Mouse (Mus musculus) stomach, embryonic 14.5 days (tissue): ENCODE data around the gene Spg11. TPM values are rescaled to one million over a fixed set of nuclear protein-coding genes. Genes with fewer than 3 reads are reported as not detected.

Experiments
- ATAC-seq: fragments of 200-750 bp; cut with Nextera tagmentation; 2 replicates; pipeline ENCODE4 v1.8.0; 2017; ENCODE audit warnings: low read depth, moderate TSS enrichment; ENCODE audit not compliant: insufficient number of reproducible peaks, insufficient read depth, low FRiP score
- H3K27ac ChIP-seq: fragments of 300-500 bp; sonication (generic); 2 replicates; pipeline ENCODE4 v1.5.1; 2014; ENCODE audit warnings: mild to moderate bottlenecking, low read length, moderate library complexity, mixed read lengths
- H3K27me3 ChIP-seq: fragments of 300-500 bp; sonication (generic); 2 replicates; pipeline ENCODE4 v1.6.1; 2014; ENCODE audit warnings: low read length, control low read depth, mixed read lengths; ENCODE audit not compliant: control insufficient read depth, insufficient read depth
- H3K36me3 ChIP-seq: fragments of 300-500 bp; sonication (generic); 2 replicates; pipeline ENCODE4 v1.6.1; 2014; ENCODE audit warnings: mild to moderate bottlenecking, control low read depth, low read length, moderate library complexity, mixed read lengths; ENCODE audit not compliant: control insufficient read depth, insufficient read depth
- H3K4me1 ChIP-seq: fragments of 300-500 bp; sonication (generic); 2 replicates; pipeline ENCODE4 v1.6.1; 2014; ENCODE audit warnings: low read length, control low read depth, mixed read lengths; ENCODE audit not compliant: control insufficient read depth, insufficient read depth
- H3K4me2 ChIP-seq: fragments of 300-500 bp; sonication (generic); replicated peaks from 2 replicates; pipeline ENCODE4 v1.6.1; 2014; ENCODE audit warnings: low read depth, low read length, control low read depth
- H3K4me3 ChIP-seq: fragments of 300-500 bp; sonication (generic); 2 replicates; pipeline ENCODE4 v1.5.1; 2014; ENCODE audit warnings: low read depth, low read length, control low read depth
- H3K9ac ChIP-seq: fragments of 300-500 bp; sonication (generic); replicated peaks from 2 replicates; pipeline ENCODE4 v1.6.1; 2014; ENCODE audit warnings: low read depth, mild to moderate bottlenecking, control low read depth, low read length, moderate library complexity, mixed read lengths
- H3K9me3 ChIP-seq: fragments of 300-500 bp; sonication (generic); 2 replicates; pipeline ENCODE4 v1.6.1; 2016; ENCODE audit warnings: low read depth, low read length, control low read depth; ENCODE audit not compliant: control insufficient read depth
- WGBS: fragments of 180-500 bp; shearing (Covaris S2); extraction: QIAGEN DNeasy Blood & Tissue Kit; methylation state at CpG from one replicate; pipeline ENCODE4 v1.1.7; 2014; 5-methylcytosine and 5-hydroxymethylcytosine counted together
- polyA plus RNA-seq: library from polyadenylated mRNA; unstranded; fragments of >200 nt; fragmentation: Nextera tagmentation; extraction: Ambion mirVana; gene quantifications from 2 replicates; pipeline ENCODE4 v1.2.1, GENCODE M21; 2014

Spg11 gene
- polyA plus RNA-seq, 1 experiment from 2014 or later: 15.5 TPM

DNA sequence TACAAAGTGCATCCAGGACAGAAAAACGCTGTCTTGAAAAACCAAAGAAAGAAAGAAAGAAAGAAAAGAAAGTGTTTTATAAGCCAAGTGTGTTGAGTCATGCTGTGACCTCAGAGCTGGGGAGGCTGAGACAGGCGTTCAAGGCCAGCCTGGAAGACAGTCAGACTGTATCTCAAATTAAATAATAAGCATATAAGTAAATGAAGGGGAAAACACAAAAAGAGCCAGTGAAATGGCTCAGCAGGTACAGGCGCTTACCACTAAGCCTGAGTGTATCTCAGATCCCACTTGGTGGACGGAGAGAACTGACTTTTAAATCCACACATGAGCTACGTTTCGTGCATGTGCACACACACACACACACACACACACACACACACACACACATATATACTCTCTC, 31.1 kb upstream of the Spg11 start:
- no peaks in the 10 kb centered on the region for H3K9me3 ChIP-seq
- no peak overlapping the region for H3K4me3 ChIP-seq
- H3K4me1 ChIP-seq: peaks cover 9% of the 10 kb centered on the region; the same call in 1 of the 2 replicates
- 91% methylated on average over 6 of the region's 6 CpGs for WGBS
- ATAC-seq: no peak
- H3K9ac ChIP-seq: no peak overlapping the region
- no peaks in the 10 kb centered on the region; the same call in 1 of the 2 replicates for H3K36me3 ChIP-seq
- no peaks in the 10 kb centered on the region for H3K27me3 ChIP-seq
- H3K27ac ChIP-seq: no peak overlapping the region
- H3K4me2 ChIP-seq: peak overlapping the region; percentile 56; the same call in 1 of the 2 replicates

DNA sequence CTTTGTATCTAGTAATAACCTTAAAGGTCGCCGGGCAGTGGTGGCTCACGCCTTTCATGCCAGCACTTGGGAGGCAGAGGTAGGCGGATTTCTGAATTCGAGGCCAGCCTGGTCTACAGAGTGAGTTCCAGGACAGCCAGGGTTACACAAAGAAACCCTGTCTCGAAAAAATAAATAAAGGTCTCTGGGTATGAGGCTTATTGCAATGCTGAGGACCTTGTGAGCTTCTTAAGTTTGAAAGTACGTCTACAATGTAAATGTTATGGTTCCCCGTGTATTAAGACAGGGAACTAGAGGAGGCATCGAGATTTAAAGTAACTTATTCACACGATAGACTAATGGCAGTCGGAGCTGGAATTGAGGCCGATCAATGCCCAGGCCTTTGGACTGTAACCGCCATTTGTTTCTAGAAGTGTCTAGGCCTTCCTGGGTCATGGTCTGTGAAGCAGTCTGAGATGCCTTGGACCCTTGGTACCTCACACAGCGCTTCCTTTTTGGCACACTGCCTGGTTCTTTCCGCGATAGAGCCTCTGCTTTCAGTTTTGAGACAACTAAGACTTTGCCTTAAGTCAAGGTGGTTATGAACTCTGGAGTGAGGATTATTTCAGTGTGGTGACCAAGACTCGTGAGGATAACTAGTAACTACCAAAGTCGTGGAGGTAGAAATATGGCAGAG, 30.2 kb upstream of the Spg11 start:
- ATAC-seq: 0 out of 2 replicates have a peak, but pooled peaks have one; percentile 14
- H3K4me3 ChIP-seq: peak overlapping the region; percentile 48
- no peaks in the 10 kb centered on the region for H3K9me3 ChIP-seq
- H3K4me1 ChIP-seq: peaks cover 9% of the 10 kb centered on the region; the same call in 1 of the 2 replicates
- H3K4me2 ChIP-seq: peak overlapping the region; percentile 56
- no peaks in the 10 kb centered on the region; the same call in 1 of the 2 replicates for H3K36me3 ChIP-seq
- H3K27me3 ChIP-seq: no peaks in the 10 kb centered on the region
- WGBS: 21% methylated on average over 18 of the region's 18 CpGs
- peak overlapping the region; percentile 55 for H3K9ac ChIP-seq
- peak overlapping the region; percentile 45; the same call in 1 of the 2 replicates for H3K27ac ChIP-seq

DNA sequence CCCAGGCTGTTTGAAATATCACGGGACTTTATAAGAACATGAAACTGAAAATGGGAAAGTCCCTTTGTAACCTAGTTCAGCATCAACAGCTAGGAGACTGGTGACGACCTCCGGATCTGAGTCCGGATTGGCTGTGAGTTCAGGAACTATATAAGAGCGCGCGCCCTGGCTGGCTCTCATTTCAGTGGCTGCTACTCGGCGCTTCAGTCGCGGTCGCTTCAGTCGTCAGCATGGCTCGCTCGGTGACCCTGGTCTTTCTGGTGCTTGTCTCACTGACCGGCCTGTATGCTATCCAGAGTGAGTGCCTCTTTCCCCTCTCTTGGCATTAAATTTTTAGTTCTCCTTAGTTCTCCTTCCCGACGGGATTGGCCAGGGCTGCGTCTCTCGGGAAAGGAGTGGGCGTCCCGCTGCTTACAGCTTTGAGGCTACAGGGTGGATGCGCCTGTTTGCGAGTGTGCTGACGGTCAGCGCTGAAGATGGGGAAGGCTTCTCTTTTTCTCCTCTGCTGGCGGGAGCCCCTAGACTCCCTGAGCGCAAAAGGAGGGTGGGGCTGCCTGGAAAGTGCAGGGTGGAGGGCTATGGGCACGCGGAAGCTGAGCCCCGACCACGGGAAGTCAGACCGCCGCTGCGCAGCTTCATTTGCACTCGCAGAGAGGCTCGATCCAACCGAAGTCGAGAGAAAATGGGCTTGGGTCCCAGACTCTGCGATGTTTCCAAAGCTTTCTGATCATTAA, 29.5 kb upstream of the Spg11 start, which contains the start of gene B2m:
TSS of gene B2m (plus strand) at position 179 of the 734 bp plus-strand sequence.
- ATAC-seq: peak; percentile 97
- WGBS: under 1% methylated on average over 39 of the region's 40 CpGs

DNA sequence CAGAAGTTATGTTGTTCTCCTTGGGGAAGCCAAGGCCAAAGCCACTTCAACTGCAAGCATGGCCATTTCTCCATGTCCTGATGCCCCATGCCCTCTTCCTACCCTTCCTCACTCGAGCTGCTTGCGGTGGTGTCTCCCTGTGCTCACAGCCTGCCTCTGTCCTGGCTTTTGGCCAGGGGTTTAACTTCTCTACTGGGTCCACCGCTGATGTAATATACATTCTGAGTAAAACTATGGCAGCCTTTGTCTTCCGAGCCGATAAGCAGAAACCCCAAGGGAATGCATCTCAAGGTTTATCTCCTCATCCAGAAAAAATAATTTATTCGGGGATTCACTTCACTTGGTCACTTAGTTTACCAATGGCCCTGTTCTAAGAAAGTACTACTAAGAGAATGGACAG, 28.5 kb upstream of the Spg11 start:
- no peaks in the 10 kb centered on the region for H3K9me3 ChIP-seq
- ATAC-seq: no peak
- H3K36me3 ChIP-seq: no peaks in the 10 kb centered on the region; the same call in 1 of the 2 replicates
- H3K4me3 ChIP-seq: no peak overlapping the region
- no peak overlapping the region for H3K27ac ChIP-seq
- H3K9ac ChIP-seq: no peak overlapping the region
- no peak overlapping the region for H3K4me2 ChIP-seq
- peaks cover 9% of the 10 kb centered on the region; the same call in 1 of the 2 replicates for H3K4me1 ChIP-seq
- no peaks in the 10 kb centered on the region for H3K27me3 ChIP-seq
- 66% methylated on average over 6 of the region's 6 CpGs for WGBS

More for the DNA sequence above, 29.5 kb upstream of the Spg11 start, which contains the start of gene B2m:
- Histone ChIP-seq H3K27me3 (no peaks in the 10 kb centered on the region), H3K4me3 (peak within 1 kb of the TSS; percentile 48), H3K4me2 (peak within 1 kb of the TSS; percentile 56), H3K4me1 (peaks cover 9% of the 10 kb centered on the region; the same call in 1 of the 2 replicates), H3K36me3 (no peaks in the 10 kb centered on the region; the same call in 1 of the 2 replicates), H3K9me3 (no peaks in the 10 kb centered on the region), H3K27ac (peak within 1 kb of the TSS; percentile 45; the same call in 1 of the 2 replicates), H3K9ac (peak within 1 kb of the TSS; percentile 55)

DNA sequence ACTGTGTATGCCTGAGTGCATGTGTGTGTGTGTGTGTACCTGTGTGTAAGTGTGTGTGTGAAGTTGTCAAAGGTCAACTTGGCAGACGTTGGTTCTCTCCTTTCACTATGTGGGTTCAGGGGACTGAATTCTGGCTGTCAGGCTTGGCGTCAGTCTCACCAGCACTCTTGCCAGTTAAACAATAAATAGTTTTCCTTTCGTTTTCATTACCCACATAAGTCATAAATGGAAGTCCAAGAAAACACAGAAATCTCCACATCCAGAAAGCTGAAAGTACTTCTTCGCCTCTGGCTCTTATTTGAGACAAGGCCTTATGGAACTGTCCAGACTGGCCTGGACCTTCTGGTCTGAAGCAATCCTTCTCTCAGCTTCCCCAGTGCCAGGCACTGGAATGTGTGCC, 27.6 kb upstream of the Spg11 start:
- Histone ChIP-seq H3K27ac (no peak overlapping the region), H3K9ac (no peak overlapping the region), H3K4me2 (no peak overlapping the region), H3K36me3 (no peaks in the 10 kb centered on the region), H3K4me3 (no peak overlapping the region), H3K9me3 (no peaks in the 10 kb centered on the region), H3K4me1 (peaks cover 9% of the 10 kb centered on the region; the same call in 1 of the 2 replicates), H3K27me3 (no peaks in the 10 kb centered on the region)
- no peak for ATAC-seq
- 65% methylated on average over 4 of the region's 4 CpGs for WGBS

DNA sequence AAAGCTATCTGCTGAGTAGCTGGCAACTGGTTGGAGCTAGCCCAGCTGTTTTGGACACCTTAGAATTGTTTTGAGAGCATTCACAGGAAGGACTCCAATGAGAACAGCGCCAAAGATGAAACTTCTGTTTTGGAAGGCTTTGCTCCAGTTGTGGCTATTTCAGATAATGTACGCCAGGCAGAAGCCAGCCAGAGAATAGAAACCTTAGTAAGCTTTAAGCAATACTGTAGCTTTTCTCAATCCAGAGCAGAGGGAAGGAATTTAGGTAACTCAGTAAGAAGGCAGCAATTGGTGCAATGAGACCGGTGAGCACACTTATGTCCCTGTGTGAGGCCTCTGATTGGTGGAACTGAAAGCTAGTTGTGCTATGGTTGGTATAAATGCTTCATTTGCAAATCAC, 24.9 kb upstream of the Spg11 start:
- Histone ChIP-seq H3K27me3 (no peaks in the 10 kb centered on the region), H3K4me3 (no peak overlapping the region), H3K27ac (no peak overlapping the region), H3K9me3 (no peaks in the 10 kb centered on the region), H3K4me1 (no peaks in the 10 kb centered on the region), H3K4me2 (no peak overlapping the region), H3K36me3 (no peaks in the 10 kb centered on the region), H3K9ac (no peak overlapping the region)
- ATAC-seq: no peak
- WGBS: 88% methylated on average over 3 of the region's 3 CpGs

DNA sequence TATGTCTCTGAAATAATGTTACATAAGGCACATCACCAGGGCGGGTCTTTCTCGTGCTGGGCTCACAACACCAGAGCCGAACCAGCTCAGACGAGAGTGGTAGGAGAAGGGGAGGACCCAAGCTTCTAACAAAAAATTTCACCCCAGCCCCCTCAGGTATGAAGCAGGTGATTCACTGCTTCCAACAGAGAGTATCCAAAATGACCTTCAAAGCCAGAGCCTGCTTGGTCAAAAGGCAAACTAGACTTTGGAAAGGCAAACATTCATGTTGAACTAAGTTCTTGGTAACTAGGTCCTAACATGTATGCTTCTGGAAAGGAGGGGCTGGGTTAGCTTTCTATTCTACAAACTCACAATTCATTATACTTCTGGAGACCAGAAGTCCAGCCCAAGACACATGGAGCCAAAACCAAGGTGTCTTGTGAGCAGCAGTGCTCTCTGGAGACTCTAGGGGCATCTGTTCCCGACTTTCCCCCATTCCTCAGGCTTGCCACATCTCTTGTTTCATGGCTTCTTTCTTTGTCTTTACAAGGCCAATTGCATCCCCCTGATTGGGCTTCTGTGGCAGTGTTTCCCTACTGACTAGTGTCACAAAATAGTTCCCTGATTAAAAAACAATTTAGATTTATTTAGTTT, 23.3 kb upstream of the Spg11 start:
- H3K4me2 ChIP-seq: no peak overlapping the region
- H3K27me3 ChIP-seq: no peaks in the 10 kb centered on the region
- H3K9me3 ChIP-seq: no peaks in the 10 kb centered on the region
- no peak overlapping the region for H3K4me3 ChIP-seq
- no peak overlapping the region for H3K27ac ChIP-seq
- no peak overlapping the region for H3K9ac ChIP-seq
- WGBS: 72% methylated on average over 5 of the region's 5 CpGs
- no peaks in the 10 kb centered on the region for H3K4me1 ChIP-seq
- no peaks in the 10 kb centered on the region for H3K36me3 ChIP-seq
- ATAC-seq: no peak

DNA sequence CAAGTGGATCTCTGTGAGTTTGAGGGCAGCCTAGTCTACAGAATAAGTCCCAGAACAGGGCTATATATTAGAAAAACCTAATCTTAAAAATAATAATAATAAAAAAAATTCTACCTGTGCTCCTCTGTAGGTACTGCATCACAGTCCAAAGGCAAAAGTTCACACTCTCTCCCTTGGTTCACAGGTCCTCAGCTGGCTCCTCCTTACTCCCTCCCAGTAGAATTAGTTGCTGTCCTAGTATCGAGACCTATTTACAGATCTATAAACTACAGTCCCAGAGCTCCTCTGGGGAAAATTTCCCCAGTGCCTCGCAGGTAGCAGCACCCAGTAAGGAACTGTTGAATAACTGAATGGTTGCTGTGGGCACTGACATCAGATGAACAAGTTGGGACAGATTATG, 22.6 kb upstream of the Spg11 start:
- Histone ChIP-seq H3K4me1 (no peaks in the 10 kb centered on the region), H3K9ac (no peak overlapping the region), H3K4me2 (no peak overlapping the region), H3K27me3 (no peaks in the 10 kb centered on the region), H3K36me3 (no peaks in the 10 kb centered on the region), H3K27ac (no peak overlapping the region), H3K4me3 (no peak overlapping the region), H3K9me3 (no peaks in the 10 kb centered on the region)
- WGBS: 81% methylated on average over 2 of the region's 2 CpGs
- no peak for ATAC-seq
